Mouse (Mus musculus): ENCODE results near the gene Cnnm4. TPM values are rescaled to one million over a fixed set of nuclear protein-coding genes. Genes with fewer than 3 reads are reported as not detected.

Gene Cnnm4
- 18.5 and 19.6 TPM in 2 replicates for total RNA-seq (2014; rRNA removed)
- 9.6 and 10.0 TPM in 2 replicates for polyA plus RNA-seq (2015; fragmentation: Nextera tagmentation; extraction: Ambion mirVana)

- Histone ChIP-seq H3K36me3 (ENCODE audit: insufficient read depth, low read length) (no peaks in the 10 kb centered on the region), H3K27ac (peak within 1 kb of the TSS; percentile 73), H3K9me3 (ENCODE audit: low read length) (no peaks in the 10 kb centered on the region), H3K4me2 (ENCODE audit: low read depth, low read length) (peak within 1 kb of the TSS; percentile 83), H3K4me1 (ENCODE audit: insufficient read depth, low read length) (peaks cover 40% of the 10 kb centered on the region), H3K27me3 (ENCODE audit: insufficient read depth, low read length) (no peaks in the 10 kb centered on the region), H3K9ac (replicated peaks; ENCODE audit: low read length) (peak within 1 kb of the TSS; percentile 71), H3K4me3 (ENCODE audit: low read length) (peak within 1 kb of the TSS; percentile 72)
- peak; percentile 55 for TF ChIP-seq CTCF (IDR thresholded peaks at IDR 0.05; ENCODE audit: low read depth)
- ATAC-seq (peak; percentile 91), DNase-seq (ENCODE audit: low spot score) (peak; percentile 91)
- under 1% methylated on average over 68 of the region's 98 CpGs for WGBS
Measured at GRCm38 (mm10) chr1:36471181-36472105, at the start of gene Cnnm4. TSS of gene Cnnm4 (plus strand) at chr1:36471620.

DNA sequence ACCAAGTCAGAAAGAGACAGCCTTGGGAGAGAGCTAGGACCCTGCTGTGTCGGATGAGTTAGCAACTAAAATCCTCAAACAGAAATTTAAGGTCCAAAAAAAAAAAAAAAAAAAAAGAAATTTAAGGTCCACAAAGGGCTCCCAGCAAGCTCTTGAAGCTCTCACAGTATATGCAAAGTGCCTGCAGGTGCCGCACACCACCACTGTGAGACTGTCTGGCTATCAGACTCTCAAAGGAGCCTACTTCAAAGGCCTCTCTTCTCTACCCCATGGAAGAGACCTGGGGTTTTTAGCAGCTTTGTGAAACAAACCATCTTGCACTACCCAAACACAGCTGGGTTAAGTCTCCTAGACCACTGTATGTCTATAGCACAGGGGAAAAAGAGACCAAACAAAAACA lies 41.9 kb upstream of the Cnnm4 start:
- peaks cover 65% of the 10 kb centered on the region for H3K36me3 ChIP-seq (ENCODE audit: insufficient read depth, low read length)
- H3K4me2 ChIP-seq (ENCODE audit: low read depth, low read length), result no peak overlapping the region
- no peak for DNase-seq (ENCODE audit: low spot score)
- H3K4me1 ChIP-seq (ENCODE audit: insufficient read depth, low read length), result no peaks in the 10 kb centered on the region
- no peak for ATAC-seq
- no peak overlapping the region for H3K9ac ChIP-seq (replicated peaks; ENCODE audit: low read length)
- no peak overlapping the region for H3K27ac ChIP-seq
- H3K27me3 ChIP-seq (ENCODE audit: insufficient read depth, low read length), result no peaks in the 10 kb centered on the region
- no peaks in the 10 kb centered on the region for H3K9me3 ChIP-seq (ENCODE audit: low read length)
- no peak overlapping the region for H3K4me3 ChIP-seq (ENCODE audit: low read length)
- 88% methylated on average over 2 of the region's 2 CpGs for WGBS
- TF ChIP-seq CTCF (IDR thresholded peaks at IDR 0.05; ENCODE audit: low read depth), result no peak

DNA sequence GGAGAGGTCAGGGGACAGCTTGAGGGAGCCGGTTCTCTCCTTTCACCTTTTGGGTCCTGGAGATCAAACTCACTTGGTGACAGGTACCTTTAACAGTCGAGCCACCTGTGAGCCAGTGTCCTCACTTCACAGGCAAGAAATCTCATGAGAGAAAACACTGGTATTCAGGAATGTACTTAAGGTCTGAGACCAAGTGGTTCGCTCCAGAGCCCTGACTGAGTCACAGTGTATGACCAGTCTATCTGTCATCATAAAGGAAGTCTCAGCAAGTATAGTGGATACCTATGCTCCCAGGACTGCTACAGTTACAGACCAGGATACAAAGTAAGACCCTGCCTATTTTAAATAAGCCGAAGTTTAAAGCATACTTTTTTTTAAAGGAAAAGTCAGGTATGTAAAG lies 38.4 kb upstream of the Cnnm4 start:
- no peak overlapping the region for H3K27ac ChIP-seq
- H3K4me1 ChIP-seq (ENCODE audit: insufficient read depth, low read length), result no peaks in the 10 kb centered on the region
- no peak overlapping the region for H3K4me2 ChIP-seq (ENCODE audit: low read depth, low read length)
- no peak for ATAC-seq
- no peak overlapping the region for H3K4me3 ChIP-seq (ENCODE audit: low read length)
- H3K9ac ChIP-seq (replicated peaks; ENCODE audit: low read length), result no peak overlapping the region
- no peak for TF ChIP-seq CTCF (IDR thresholded peaks at IDR 0.05; ENCODE audit: low read depth)
- no peaks in the 10 kb centered on the region for H3K9me3 ChIP-seq (ENCODE audit: low read length)
- no peaks in the 10 kb centered on the region for H3K27me3 ChIP-seq (ENCODE audit: insufficient read depth, low read length)
- WGBS, result 93% methylated on average over 4 of the region's 4 CpGs
- peaks cover 61% of the 10 kb centered on the region for H3K36me3 ChIP-seq (ENCODE audit: insufficient read depth, low read length)
- no peak for DNase-seq (ENCODE audit: low spot score)

GRCm38 (mm10) chr1:36433616-36434015 lies 37.8 kb upstream of the Cnnm4 start:
- Histone ChIP-seq H3K9ac (replicated peaks; ENCODE audit: low read length) (no peak overlapping the region), H3K36me3 (ENCODE audit: insufficient read depth, low read length) (peaks cover 59% of the 10 kb centered on the region), H3K4me3 (ENCODE audit: low read length) (no peak overlapping the region), H3K4me1 (ENCODE audit: insufficient read depth, low read length) (no peaks in the 10 kb centered on the region), H3K27ac (no peak overlapping the region), H3K4me2 (ENCODE audit: low read depth, low read length) (no peak overlapping the region), H3K9me3 (ENCODE audit: low read length) (no peaks in the 10 kb centered on the region), H3K27me3 (ENCODE audit: insufficient read depth, low read length) (no peaks in the 10 kb centered on the region)
- no peak for ATAC-seq
- WGBS, result 94% methylated on average over 3 of the region's 3 CpGs
- no peak for DNase-seq (ENCODE audit: low spot score)
- TF ChIP-seq CTCF (IDR thresholded peaks at IDR 0.05; ENCODE audit: low read depth), result no peak

DNA sequence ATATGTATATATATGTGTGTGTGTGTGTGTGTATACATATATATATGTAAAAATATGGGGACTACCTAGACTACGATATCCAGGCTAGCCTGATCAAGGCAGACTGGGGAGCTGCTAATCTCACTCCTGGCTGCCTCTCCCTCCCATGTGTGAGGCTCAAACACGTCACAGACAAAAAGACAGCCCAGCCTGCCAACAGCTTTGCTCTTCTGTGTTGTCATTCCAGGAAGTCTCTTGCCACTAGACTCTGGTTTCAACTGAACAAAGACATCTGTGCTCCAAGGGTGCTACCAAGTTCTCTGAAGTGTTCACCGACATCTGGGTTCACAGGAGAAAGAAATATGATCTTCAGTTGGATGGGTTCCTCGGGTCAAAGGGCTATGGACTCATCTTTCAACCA lies 36.3 kb upstream of the Cnnm4 start:
- H3K4me3 ChIP-seq (ENCODE audit: low read length), result no peak overlapping the region
- H3K27me3 ChIP-seq (ENCODE audit: insufficient read depth, low read length), result no peaks in the 10 kb centered on the region
- WGBS, result 80% methylated on average over 4 of the region's 4 CpGs
- no peak overlapping the region for H3K4me2 ChIP-seq (ENCODE audit: low read depth, low read length)
- no peak for ATAC-seq
- no peak overlapping the region for H3K27ac ChIP-seq
- peaks cover 56% of the 10 kb centered on the region for H3K36me3 ChIP-seq (ENCODE audit: insufficient read depth, low read length)
- no peak overlapping the region for H3K9ac ChIP-seq (replicated peaks; ENCODE audit: low read length)
- DNase-seq (ENCODE audit: low spot score), result no peak
- no peaks in the 10 kb centered on the region for H3K9me3 ChIP-seq (ENCODE audit: low read length)
- TF ChIP-seq CTCF (IDR thresholded peaks at IDR 0.05; ENCODE audit: low read depth), result no peak
- no peaks in the 10 kb centered on the region for H3K4me1 ChIP-seq (ENCODE audit: insufficient read depth, low read length)

DNA sequence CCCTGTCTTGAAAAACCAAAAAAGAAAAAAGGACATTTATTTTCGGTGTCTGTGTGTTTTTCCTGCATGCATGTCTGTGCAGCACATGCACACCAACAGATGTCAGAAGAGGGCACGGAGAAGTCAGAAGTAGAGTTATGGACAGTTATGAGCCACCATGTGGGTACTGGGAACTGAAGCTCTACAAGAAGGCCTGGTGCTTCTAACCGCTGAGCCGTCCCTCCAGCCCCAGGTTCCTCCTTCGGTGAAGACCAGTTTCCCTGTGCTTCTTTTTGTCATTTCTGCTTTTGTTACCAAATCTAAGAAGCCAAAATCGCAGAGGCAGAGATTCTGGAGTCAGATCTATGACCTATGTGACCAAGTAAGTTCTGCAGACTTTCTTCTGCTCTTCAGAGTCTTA lies 34.9 kb upstream of the Cnnm4 start:
- WGBS, result 94% methylated on average over 6 of the region's 6 CpGs
- DNase-seq (ENCODE audit: low spot score) (no peak), ATAC-seq (no peak)
- Histone ChIP-seq H3K27ac (no peak overlapping the region), H3K9me3 (ENCODE audit: low read length) (no peaks in the 10 kb centered on the region), H3K4me1 (ENCODE audit: insufficient read depth, low read length) (no peaks in the 10 kb centered on the region), H3K4me2 (ENCODE audit: low read depth, low read length) (no peak overlapping the region), H3K4me3 (ENCODE audit: low read length) (no peak overlapping the region), H3K27me3 (ENCODE audit: insufficient read depth, low read length) (no peaks in the 10 kb centered on the region), H3K9ac (replicated peaks; ENCODE audit: low read length) (no peak overlapping the region), H3K36me3 (ENCODE audit: insufficient read depth, low read length) (peaks cover 51% of the 10 kb centered on the region)
- no peak for TF ChIP-seq CTCF (IDR thresholded peaks at IDR 0.05; ENCODE audit: low read depth)

GRCm38 (mm10) chr1:36437223-36437622 lies 34.2 kb upstream of the Cnnm4 start:
- Histone ChIP-seq H3K4me2 (ENCODE audit: low read depth, low read length) (no peak overlapping the region), H3K4me3 (ENCODE audit: low read length) (no peak overlapping the region), H3K36me3 (ENCODE audit: insufficient read depth, low read length) (peaks cover 51% of the 10 kb centered on the region), H3K4me1 (ENCODE audit: insufficient read depth, low read length) (no peaks in the 10 kb centered on the region), H3K27me3 (ENCODE audit: insufficient read depth, low read length) (no peaks in the 10 kb centered on the region), H3K9me3 (ENCODE audit: low read length) (no peaks in the 10 kb centered on the region), H3K9ac (replicated peaks; ENCODE audit: low read length) (no peak overlapping the region), H3K27ac (no peak overlapping the region)
- no peak for ATAC-seq
- no peak for TF ChIP-seq CTCF (IDR thresholded peaks at IDR 0.05; ENCODE audit: low read depth)
- no peak for DNase-seq (ENCODE audit: low spot score)
- 98% methylated on average over 3 of the region's 3 CpGs for WGBS
